Mouse (Mus musculus): ENCODE measurements around the gene 1810010D01Rik.

1810010D01Rik gene

DNA sequence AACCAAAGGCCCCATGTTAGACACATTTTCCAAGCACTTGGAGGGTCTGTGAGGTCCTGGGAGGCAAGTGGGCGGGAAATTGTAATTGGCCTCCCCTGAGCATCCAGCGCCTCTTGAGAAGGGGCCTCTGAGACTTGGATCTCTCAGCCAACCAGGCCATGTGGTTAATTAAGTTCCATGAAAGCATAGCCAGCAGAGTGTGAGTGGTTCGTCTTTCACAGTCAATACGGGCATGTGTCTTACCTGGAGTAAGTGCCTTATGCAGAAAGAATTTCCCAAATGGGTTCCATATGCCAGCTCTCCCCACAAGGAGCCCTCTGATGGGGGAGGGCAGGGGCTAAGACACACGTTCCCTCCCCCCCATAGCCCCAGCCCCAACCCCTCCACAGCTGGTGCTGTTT lies 28.2 kb downstream of the 1810010D01Rik start:
- in situ Hi-C loops (cut with MboI, MseI): no loop called here

DNA sequence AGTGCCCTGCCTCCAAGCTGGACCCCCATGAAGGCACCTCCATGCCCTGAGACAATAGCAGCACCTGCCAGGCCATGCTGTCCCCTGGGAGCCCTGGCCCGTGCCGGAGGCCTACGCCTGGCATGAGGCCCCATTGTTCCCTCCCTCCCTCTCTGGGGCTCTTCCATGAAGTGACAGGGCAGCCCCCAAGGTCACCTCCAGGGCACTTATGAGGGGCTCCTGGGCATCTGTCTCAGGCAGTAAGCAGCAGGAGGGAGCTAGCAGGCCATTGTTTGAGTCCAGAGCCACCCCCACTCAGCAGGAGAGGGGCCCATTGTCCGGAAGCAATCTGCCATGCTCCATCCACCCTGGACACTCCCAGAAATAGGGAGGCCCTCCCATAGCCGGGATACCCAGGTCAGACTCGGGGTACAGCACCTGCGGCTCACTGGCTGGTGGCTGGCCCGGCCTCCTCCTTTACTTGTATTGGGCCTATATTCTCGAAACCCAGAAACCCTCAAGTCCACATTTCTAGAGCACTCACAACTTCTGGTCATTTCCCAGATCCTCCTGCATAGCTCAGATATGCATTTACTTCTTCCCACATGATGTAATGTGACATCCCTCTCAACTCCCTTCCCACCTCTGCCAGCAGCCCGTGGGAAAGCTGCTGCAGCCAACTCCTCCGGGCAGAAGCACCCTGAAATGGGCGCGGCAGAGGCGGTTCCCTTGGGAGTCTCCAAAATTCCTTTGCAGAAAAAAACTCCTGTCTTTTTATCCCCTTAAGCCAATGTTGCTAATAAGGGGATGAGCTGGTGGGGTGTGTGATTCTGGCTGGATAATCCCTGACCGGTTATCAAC lies 30.9 kb downstream of the 1810010D01Rik start:
- in situ Hi-C loops (cut with MboI, MseI): no loop called here

DNA sequence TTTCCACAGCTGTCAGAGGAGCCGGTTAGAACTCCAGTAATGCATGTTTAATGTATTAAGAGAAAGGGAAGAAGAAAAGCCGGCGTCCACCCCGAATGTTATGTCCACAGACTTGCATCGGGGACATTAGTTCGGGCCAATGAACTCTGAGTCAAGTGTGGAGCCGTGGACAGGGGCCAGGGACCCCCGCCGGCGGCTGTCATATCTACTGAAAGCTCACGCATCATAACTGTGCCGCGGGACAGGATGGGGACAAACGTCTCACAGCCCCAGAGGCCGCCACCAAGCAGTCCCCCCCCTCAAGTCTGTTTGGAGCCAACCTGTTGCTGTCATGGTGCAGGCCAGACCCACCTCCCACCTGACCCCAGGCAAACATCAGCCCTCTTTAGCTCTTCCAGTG lies 34.4 kb downstream of the 1810010D01Rik start:
- in situ Hi-C loops (cut with MboI, MseI): no loop called here

DNA sequence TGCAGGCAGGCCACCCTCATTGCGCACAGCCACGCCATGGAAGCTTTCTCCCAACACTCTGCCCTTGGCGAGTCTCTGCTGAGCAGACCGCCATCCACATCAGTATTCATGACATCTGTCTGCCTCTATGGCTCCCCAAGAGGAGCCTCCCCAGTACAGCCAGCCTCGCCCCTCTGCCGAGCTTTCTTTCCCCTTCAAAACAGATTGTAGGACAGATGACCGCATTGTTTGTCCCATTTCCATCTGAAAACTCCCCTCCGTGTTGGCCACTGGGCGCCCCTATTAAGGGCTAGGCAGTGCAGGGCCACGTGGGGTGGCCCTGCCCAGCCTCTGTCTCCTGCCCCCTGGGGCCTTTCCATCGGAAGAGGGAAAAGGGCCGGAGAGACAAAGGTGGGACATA lies 34.8 kb downstream of the 1810010D01Rik start:
- in situ Hi-C loops (cut with MboI, MseI): no loop called here

DNA sequence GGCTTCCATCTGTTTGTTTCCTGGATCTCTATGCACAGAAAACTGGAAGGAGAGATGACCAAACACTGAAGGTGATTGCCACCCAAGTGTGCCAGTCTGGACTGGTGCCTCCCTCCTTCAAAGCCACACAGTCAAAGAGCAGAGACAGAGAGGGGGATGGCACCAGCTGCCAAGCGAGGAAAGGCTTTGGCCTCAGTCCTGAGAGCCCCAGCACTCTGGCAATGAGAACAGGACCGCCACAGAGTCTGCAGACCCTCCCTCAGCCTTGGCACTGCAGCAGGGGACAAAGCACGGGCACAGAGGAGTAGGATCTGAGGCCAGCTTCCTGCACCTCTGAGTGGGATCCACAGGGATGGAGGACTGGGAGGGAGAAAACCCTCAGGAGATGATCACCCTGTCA lies 38.2 kb downstream of the 1810010D01Rik start:
- in situ Hi-C loops (cut with MboI, MseI): no loop called here

DNA sequence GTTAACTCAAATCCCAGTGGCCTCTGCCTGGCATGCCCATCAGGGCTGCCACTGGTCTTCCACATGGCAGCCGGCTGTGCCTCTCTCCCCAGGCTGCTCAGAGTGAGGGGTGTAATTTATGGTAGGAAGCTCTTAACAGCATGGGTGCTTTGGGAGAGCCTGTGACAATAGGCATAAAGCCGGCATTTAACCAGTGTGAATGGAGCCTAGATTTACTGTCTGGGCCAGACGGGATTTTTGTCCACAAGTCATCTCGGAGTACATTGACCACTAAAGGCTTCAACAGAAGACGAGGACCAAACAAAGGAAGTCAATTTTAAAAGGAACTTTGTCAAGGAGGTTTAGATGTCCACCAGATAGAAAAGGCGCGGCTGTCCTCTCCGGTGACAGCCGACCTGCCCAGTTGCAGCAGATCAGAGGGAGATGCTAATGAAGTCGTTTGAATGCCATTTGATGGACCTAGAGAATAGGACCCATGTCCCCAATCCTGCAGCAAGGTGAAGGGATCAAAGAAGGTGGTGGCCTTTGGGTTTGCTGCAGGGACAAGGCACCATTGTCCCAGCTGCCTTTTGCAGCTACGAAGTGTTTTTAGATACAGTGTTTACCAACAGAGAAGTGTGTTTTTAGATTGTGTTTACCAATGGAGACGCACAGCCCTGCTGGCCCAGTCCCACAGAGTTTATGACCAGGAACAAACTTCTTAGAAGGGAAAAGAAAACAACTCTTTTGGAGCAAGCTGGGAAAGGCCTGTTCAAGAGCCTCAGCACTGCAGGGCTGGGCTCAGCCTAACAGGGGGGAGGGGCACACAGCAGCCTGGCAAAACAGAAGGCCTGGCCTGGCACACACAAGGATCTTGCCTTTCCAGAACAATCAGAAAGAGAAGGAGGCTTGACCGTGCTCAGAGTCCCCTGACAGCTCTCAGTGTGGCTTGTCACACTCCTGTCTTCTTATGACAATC lies 48.4 kb downstream of the 1810010D01Rik start:
- in situ Hi-C loops (cut with MboI, MseI): no loop called here

Data from T-helper 1 cell (primary cell).